Mouse (Mus musculus): ENCODE measurements around the gene Adamts2. TPM values are rescaled to one million over a fixed set of nuclear protein-coding genes. Genes with fewer than 3 reads are reported as not detected.

The Adamts2 gene
- total RNA-seq, 4 experiments from 2014 or later = 4.2 to 9.7 (median 5.4) TPM

DNA sequence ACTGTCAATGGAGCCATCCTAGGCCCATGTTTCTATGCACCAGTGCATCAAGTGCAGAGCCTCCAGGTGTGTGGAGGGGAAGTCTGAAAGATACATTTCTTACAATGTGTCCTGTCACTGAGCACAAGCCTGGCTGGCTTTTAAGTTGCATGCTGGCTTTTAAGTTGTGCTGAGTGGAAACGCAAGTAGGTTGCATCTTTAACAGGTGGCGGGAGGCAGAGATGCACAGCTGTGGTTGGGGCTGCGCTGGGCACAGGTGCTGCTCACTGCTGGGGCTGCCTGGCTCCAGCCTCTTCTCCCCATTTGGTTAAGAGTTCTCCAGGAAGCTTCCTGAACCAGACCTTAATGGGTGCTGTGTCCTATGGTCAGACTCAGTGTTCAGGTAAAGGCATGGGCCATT, 21.9 kb downstream of the Adamts2 start:
- DNase-seq = no peak

DNA sequence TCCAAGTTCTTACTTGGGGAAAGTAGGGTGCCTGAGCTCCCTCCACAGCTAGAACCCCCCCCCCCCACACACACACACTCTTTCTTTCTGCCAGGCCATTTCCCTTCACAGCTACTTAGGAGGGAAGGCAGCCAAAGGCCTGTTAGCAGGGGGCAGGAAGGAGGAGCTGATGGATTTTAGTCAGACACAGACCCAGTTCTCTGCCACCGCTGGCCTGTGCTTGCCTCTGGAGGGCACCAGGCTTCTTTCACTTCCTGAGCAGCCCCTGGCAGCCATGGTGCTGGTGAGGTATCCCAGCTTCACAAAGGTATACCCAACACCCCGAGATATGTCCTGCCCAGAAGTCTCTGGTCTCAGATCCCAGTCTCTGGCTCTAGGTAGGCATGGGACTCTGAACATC, 22.4 kb downstream of the Adamts2 start:
- no peak for DNase-seq

DNA sequence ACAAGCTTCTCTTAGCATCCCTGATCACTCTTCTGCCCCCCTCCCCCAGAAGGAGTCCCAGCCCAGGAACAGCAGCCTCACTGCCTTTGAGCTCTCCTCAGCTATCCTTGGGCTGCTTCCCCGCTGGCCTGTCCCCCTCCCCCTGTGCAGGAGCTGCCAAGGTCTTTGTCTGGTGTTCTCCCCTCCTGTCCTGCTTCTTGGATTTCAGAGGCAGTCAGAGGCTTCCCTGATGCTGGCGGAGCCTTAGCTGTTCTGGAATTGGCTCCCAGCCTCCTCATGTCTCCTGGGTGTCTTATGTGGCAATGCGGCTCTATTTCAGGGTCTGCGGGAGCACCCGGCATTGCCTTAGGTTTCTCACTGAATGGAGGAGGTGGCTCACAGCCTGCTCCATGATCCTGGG, 22.8 kb downstream of the Adamts2 start:
- DNase-seq = no peak

DNA sequence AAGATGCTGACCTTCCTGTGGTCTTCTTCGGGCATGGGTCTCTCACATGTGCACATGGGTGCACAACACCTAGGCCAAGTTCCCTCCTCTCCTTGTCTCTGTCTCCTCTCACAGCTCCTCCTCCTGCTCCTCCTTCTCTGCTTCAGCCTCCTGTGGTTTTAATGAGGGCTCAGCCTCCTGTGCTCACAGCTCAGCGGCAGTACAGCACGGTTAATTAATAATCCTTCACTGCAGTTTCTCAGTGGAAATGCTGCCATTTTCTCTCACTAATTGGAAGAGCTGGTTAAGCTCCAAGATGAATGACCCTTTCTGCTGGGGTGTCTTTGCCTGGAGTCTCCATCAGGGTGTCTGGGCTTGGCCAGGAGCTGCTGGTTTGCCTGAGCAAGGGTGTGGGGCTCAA, 27.0 kb downstream of the Adamts2 start:
- no peak for DNase-seq

DNA sequence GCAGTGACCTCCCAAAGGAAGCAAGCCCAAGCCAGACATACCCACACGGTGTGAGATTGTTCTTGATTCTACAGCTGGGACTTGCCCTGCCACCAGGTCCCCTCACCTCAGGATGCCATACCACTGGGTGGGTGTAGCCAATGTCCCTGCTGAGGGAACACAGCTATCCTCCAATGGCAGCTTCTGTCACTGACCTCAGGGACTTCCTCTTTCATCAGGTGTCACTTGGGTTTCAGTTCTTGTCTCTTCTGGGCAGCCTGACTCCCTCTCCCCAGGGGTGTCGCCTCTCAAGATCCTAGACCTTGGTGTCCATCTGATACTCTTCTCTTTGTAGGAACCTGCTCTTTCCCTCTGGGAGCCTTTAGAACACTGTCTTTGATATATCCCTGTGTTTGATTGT, 28.6 kb downstream of the Adamts2 start:
- no peak for DNase-seq

DNA sequence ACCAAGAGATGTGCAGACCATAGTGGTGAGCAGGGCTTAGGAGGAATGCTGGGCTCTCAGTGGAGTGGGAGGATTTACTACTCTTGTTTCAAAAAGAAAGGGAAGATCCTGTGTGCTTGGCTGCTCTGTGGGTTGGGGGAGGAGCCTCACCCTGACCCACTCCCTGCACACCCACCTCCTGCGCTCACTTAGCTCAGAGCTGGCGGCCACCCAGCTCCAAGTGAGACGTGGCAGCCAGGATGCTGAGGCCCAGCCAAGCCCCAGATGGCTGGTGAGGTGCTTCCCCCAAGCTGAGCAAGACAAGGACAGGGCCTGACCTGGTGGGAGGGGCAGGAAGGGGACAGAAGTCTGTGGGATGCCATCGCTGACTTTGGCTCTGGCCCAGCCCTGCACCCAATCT, 30.4 kb downstream of the Adamts2 start:
- peak; percentile 18 for DNase-seq

DNA sequence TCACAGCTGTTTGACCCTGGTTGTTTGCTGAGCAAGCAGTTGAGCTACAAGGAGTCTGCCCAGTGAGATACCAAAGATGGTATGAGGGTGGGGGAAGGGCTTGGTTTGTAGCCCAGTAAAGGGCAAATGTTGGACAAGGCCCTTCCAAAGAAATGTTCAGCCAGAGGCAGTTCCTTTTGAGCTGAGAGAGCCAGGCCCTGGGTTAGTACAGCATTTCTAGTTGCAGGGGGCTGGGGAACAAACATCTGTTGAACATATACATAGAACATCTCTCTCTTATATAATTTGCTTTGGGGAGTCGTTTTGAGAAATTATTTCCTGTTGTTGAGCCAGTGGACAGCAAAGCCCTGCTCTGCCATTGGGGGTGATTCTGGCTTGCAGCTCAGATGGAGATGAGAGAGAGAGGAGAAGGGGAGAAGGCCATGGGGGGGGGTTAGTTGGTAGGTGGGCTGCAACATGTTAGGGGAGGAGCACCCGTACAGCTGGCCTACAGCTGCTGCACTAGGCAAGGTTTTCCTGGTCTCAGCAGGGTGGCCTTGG, 33.2 kb downstream of the Adamts2 start:
- DNase-seq = no peak

DNA sequence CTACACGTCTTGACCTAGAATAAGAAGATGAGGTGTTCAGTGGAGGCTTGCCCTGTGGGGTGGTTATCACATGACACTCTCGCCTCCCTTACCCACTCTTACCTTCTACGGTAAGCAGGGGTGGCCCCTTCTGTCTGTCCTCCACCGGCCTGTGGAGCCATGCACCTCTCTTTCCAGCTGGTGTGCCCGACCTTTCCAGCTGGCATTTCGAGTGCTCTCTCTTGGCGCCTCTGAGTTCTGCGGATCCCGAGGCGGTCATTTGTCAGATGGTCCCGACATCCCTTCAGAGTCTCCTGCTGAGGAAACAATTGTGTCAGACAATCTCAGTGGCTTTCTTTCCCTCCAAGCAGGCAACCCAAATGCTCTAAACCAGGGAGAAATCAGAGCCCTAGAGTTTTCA, 35.1 kb downstream of the Adamts2 start:
- DNase-seq = no peak

DNA sequence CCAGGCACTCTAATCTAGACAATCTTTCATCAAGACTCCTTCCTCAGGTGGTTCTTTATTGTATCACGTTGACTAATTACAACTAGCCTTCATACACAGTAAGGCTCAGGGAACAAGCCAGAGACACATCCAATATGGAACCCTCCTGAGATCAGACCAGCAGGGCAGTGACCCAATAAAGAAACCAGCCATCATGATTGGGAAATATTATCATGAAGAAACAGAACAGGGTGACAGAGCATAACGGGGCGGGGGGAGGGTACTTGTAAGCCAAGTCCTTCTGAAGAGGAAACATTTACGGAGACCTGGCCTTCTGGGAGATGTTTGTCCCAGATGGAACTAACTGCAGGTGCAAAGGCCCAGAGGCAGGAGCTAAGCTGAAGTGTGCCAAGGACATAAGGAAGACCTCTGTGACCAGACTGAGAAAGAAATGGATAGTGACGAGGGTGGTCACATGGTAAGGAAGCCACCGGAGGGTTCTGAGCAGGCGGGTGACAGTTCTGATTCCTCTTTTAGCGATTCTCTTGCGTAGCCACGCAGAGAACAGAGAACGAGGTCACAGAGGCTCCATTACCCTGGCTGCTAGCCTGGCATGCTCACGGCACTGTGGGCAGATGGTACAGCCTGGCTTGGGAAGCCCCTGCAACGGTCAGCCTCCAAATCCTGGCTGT, 36.4 kb downstream of the Adamts2 start:
- DNase-seq = no peak

DNA sequence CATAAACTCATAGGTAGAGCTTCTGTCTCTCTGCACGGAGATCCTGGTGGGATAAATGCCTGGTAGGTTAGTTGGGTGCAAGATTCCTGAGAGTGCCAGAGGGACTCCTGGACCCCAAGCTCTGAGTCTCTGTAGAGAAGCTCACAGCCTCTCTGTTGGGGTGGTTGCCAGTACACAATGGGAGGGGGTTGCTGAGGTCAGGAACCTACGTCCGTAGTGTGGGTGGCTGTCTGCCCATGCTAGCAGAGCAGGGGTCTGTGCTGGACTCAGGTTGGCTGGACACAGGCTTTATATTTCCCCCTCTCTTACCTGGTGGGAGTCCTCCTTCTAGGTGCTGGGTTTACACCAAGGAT, 37.0 kb downstream of the Adamts2 start:
- no peak for DNase-seq

DNA sequence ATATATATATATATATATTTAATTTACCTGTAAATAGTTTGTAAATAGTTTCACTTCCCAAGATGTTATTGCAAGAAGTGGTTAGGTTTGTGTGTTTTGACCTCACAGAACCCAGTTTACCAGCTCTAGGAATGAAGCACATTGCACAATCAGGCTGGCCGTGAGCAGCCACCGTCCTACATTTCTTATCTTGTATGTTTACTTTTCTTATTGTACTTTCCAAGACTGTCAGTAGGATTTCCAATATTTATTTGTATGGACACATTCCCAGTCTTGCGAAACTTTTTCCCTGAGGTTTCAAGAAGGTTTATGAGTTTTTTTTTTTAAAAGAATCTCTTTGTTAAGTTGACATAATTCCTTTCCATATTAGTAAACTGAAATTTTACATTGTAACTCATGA, 40.7 kb downstream of the Adamts2 start:
- DNase-seq = peak; percentile 38

DNA sequence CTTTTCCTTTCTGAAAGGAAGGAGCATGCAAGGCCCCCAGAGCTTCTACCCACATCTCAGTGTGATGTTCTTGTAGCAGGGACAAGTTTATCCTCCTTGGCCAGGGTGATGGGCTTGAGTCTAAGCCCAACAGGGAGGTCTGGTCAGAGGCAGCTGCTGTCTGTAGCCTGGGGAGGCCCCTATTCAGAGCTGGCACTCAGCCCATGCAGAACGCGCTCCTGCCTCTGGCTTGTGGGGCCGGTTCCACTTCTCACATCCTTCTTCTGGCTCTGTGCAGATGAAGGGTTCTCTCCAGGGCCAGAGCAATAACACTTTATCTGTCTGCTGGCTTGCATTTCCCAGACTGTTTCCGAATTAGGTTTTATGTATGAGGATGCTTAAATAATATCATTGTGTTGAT, 44.3 kb downstream of the Adamts2 start:
- no peak for DNase-seq

DNA sequence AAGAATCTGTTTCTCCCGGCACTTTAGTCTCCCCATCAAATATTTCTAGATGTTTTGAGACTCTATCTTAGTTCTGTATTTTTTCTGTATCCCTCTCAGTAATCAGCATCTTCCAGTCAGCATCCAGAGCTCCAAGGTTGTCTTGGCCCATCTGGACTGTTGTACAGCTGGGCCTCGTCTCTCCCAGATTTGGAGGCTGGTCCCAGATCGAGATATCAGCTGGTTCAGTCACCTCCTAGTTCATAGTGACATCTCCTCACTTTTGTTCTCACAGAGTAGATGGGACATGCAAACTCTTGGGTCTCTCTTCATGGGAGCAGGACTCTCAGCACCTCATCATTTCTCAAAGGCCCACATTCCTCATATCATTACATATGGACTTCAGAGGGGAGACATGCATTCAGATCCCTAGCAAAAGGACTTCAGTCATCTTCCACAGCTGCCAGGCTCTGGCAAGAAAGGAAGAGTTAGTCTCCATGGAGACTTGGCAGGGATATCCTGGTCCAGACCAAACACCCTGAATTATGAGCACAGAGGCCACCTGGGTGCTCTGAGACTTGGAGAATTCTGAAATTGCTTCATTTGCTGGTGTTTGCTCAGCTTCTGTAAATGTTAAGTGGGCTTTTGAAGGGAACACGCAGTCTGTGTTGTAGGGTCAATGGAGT, 46.4 kb downstream of the Adamts2 start:
- no peak for DNase-seq

DNA sequence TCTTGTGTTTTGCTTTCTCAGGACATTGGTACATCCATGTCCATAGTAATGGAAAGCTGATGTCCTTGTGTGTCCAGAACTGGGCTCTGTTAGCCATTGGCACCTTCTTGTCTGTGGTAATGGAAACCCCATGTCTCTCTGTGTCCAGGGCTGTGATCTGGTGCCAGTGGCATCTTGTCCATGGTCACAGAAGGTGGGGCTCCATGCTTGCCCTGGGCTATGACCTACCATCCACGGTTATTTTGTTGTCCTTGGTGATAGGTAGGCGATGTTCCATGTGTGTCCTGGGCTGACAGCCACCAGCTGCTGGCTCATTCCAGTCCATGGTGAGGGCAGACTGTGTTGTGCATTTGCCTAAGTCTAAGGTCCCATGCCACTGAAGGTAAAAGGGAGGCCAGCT, 48.2 kb downstream of the Adamts2 start:
- no peak for DNase-seq

DNA sequence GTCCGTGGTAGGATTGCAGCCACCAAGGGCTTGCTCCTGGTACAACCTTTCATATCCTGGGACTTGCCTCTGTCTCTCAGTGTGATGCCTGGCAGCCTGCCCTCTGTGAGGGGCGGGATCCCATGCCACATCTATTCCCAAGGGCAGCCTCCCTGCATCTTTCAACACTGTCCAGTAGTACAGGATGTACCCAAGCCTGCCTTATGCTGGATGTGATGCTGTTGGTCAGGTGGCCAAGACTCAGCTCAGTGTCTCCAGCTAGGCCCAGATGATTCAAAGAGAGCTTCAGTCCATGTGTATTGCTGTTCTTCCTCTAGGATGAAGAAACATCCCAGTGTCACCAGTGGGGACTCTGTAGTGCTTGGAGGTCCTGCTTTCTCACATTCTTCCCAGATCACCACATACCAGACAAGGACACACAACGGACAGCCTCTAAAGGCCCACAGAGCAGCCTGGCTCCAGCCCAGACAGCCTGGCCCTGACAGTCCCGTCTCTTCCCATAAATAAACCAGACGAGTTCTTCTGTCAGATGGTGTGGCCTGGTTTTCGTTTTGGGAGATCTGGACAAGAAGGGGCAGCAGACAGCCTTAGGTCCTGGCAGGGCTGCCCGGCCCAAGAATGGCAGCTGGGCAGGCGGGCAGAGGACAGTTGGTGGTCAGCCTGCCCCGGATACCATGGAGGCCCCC, 52.0 kb downstream of the Adamts2 start:
- no peak for DNase-seq

DNA sequence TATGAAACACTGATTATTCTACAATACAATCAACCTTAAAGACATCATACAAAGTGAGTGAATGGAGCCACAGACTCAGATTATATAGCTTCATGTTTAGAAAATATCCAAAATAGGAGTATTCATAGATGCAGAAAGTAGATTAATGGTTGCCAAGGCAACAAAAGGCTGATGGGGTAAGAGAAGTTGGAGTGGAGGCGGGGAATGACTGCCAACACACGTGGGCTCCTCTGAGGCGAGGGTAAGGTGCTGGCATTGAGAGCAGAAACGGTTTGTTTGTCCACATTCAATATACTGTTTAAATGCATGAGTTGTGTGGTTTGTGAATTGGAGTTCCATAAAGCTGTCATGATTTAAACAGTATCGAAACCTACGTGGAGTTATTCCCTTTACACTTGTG, 56.9 kb downstream of the Adamts2 start:
- no peak for DNase-seq

DNA sequence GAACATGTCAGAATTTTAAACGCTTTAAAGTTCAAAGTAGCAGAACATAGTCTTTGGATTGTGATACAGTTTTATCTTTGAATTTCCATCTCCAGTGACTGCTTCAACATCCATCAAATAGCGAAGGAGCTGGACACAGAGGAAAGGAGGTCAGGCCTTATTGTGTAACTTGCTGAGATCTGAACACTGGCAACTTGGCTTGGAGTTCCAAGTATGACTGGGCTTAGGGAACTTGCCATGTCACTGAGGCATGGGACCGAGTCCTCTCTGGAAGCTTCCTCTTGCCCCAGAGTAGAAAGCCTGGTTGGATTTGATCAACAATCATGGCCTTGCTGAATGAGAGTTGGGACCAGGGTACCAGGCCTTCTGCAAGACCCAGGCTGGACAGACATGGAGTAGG, 60.3 kb downstream of the Adamts2 start:
- DNase-seq = no peak

DNA sequence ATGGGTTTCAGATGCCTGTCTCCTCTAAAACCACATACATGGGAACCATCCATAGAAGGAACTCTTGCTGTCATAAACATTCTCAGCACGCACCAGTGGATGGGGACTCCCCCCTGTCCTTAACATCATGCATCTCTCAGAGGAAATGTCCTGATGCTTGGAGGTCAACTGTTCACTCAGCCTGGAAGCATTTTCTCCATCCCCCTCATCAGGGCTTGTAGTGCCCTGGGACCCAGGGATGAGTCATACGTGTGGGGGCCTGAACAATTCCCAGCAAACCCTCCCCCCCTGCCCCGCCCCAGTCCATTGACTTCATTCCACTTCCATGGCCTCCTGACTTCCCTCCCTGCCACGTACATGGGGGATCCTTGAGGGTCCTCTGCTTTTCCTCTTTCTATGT, 62.9 kb downstream of the Adamts2 start:
- DNase-seq = no peak

DNA sequence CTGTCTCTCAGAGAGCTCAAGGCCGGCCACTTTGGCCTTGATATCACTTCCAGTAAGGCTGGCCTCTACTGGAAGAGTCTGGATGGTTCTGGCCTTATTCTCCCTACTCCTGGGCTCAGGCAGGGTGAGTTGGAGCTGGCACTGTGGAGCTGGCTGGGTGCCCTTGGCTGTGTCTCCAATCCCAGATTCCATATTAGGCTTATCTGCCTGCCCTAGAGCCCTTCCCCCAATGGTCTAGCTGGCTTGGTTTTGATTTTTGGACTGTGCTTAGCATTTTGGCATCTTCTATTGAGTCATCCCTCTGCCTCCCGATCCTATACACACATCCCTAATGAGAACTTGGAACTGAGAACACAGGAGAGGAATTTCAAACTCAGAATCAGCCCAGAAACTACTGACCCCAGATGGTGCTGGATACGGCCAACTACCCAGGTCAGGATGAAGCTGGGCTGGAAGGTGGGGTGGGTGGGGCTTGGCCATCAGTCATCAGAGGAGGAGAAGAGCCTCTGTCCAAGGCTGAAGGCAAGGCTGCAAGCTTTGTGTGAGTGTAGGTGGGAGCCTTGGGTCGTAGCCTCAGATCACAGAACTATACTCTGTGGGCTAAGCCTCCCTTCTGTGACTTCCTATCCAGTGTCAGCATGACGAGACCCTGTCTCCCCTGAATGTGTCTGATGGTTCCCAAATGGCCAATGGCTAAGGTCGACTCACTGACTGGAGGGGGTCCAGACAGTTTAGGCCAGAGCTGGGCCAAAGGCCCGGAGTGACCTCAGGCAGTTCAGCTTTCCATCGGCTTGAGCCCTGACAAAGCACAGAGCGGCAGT, 67.9 kb downstream of the Adamts2 start:
- peak; percentile 80 for DNase-seq

DNA sequence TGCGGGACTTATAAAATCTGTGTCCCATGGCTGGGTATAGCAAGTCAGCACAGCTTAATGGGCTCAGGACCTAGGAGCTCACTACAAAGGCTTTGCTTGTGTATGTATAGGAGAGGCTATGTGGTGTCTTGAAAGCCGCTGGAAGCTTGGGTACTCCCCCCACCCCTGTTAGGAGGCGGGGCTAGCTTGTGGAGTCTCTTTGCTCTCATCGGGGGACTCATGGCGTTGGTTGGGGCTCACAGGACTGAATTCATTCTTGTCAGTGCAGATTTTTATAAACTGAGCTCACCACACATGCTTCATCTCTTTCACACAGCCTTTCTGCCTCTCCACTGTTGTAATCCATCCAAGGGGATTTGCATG, 68.5 kb downstream of the Adamts2 start:
- DNase-seq = no peak

DNA sequence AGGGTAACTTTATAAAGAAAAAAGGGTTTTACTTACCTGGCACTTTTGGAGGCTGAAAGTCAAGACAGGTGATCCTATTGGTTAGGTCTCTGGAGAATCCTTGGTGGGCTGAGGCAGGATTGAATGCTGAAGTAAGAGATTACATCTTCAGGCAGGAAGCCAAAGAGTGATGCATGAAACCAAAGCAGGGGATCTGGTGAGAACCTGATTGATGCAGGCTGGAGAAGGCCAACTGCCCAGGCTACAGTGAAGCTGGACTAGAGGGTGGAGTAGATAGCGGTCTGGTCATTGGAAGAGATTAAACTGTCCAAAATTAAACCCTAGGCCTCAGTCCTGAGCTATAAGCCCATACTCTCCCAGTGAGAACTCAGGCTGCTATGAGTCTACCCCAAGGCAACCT, 69.0 kb downstream of the Adamts2 start:
- DNase-seq = no peak

DNA sequence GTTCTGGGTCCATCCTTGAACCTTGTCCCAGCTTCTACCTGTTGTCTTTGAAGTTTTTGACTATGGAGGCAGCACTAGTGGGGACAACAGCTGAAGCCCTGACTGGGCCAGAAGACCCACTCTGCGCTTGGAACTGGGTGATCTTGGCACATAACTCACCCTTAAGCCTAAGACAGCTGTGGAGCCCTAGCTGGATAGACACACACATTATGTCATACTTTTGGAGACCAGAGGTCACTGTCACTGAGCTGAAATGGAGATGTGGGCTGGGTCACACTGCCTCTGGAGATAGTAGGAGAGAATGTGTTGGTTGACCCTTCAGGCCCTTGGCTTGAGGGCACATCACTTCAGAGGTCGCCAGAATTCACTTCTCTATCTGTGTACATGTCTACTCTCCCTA, 69.5 kb downstream of the Adamts2 start:
- DNase-seq = no peak

DNA sequence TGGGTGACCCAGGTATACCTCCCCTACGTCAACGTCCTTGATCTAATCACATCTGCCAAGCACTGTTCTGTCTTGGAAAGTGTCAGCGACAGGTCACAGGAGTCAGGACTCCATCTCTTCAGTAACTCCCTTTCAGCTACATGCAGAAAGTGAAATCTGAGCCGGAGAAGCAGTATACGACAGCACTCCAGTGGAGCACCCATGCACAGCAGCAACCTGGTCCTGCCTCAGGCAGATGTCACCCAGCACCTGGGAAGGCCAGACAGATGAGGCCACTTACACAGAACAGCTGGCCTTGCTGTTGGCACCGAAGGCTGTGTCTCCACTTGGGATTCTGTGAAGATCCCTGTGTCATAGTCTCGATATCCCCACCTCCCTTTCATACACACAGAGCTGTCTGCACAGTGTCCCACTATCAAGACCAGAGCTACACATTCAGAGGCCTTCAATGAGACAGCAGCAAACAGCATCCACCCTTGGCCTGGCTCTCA, 70.0 kb downstream of the Adamts2 start:
- no peak for DNase-seq
